8 mouse cellular contexts compared by ENCODE assay signal in the genomic region with DNA sequence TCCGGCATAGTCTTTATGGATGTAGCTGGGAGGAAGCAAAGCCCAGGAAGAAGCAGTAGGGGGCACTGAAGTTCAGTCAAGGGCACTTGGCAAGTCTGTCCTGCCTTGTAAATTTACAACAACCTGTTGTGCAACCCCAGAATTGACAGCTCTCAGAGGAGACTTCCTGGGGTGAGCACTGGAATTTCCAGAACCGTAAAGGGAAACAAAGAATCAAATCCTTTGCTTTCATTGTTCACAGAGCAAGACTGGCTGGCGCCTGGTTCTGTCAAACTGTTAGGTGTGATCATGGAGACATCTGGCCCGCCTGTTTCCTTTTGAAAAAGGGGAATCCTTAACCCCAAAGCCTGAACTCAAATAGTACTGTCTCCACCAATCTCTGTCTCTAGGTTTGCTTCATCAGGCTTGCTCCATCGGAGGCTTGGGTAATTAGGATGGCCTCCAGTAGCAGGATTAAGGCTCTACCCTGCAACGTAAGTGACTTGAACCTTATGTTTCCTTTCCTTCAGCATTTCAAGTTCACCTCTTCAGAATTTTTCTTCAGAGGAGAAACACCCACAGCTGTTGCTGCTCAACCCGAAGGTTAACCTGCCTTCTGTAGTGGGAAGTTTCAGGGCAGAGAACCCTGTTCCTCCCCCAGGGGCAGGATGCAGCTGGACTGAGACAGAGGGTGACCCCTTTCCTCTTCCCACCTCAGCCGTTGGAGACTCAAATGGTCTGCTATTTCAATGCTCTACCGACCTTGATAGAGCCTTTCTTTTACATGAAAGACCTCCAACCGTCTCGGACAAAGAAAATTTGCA. TPM values are rescaled to one million over a fixed set of nuclear protein-coding genes. Genes with fewer than 3 reads are reported as not detected.
DNase-seq lines count a peak whose midpoint lies in the region; ATAC-seq and TF ChIP-seq lines count a peak whose summit lies in the region.

No protein-coding gene starts in this region.

- no peak for DNase-seq in left cerebral cortex, adult 2 months (ENCODE audit: extremely low spot score in 1 of 2, low spot score in 2 of 2)
- DNase-seq in left cerebral cortex, postnatal 4 days, result no peak
- peak; percentile 77 for DNase-seq in adrenal gland, adult 2 months
- peak; percentile 59 for DNase-seq in large intestine, adult 2 months (ENCODE audit: low read depth, low spot score)
- DNase-seq in left cerebral cortex, postnatal 14 days (ENCODE audit: low spot score in 2 of 2), result no peak

- H3K4me1 ChIP-seq in heart, embryonic 14.5 days (ENCODE audit: control insufficient read depth in 2 of 2, insufficient read depth in 2 of 2, low read length in 2 of 2), result peaks cover 0 to 2% of the 10 kb centered on the region in 2 experiments; a peak in 2 of 4 replicates

- no peaks in the 10 kb centered on the region for H3K36me3 ChIP-seq in heart, embryonic 14.5 days (ENCODE audit: control insufficient read depth, insufficient read depth, low read length)

- H3K4me3 ChIP-seq in left cerebral cortex, adult 2 months, result no peak overlapping the region
- no peak overlapping the region for H3K4me3 ChIP-seq in heart, embryonic 14.5 days (ENCODE audit: control insufficient read depth in 1 of 2, insufficient read depth in 1 of 2, low read depth in 1 of 2, low read length in 2 of 2)

- no peaks in the 10 kb centered on the region for H3K9me3 ChIP-seq in heart, embryonic 14.5 days (ENCODE audit: control insufficient read depth, low read length)

- peak; percentile 42 for TF ChIP-seq CTCF in left cerebral cortex, adult 2 months (IDR thresholded peaks at IDR 0.05)

- H3K27me3 ChIP-seq in heart, embryonic 14.5 days (ENCODE audit: control insufficient read depth, insufficient read depth, low read length), result no peaks in the 10 kb centered on the region

- H3K9ac ChIP-seq in heart, embryonic 14.5 days (ENCODE audit: low read length), result no peak overlapping the region

- ATAC-seq in heart, embryonic 14.5 days (ENCODE audit: insufficient number of reproducible peaks, insufficient read depth, low FRiP score, low read depth), result peak; percentile 72
- peak; percentile 51; the same call in 1 of the 2 replicates for ATAC-seq in neutrophil, adult 5-6 weeks (ENCODE audit: extremely low read depth, insufficient number of reproducible peaks, low FRiP score, poor library complexity, severe bottlenecking)
- ATAC-seq in erythroid progenitor cell, adult 5-6 weeks (replicated peaks; ENCODE audit: low FRiP score, poor library complexity, severe bottlenecking), result no peak

- H3K4me2 ChIP-seq in heart, embryonic 14.5 days (ENCODE audit: low read length), result no peak overlapping the region

- WGBS in heart, embryonic 14.5 days, result 42% methylated on average over 11 of the region's 11 CpGs
- WGBS in large intestine, adult 2 months, result 17% methylated on average over 11 of the region's 11 CpGs

- no peak overlapping the region; the same call in 1 of the 2 replicates for H3K27ac ChIP-seq in left cerebral cortex, adult 2 months
- peak overlapping the region; percentile 24 to 33 for H3K27ac ChIP-seq in heart, embryonic 14.5 days (replicated peaks in 1 of 2; ENCODE audit: control insufficient read depth in 1 of 2, insufficient read depth in 1 of 2, low read depth in 2 of 2, low read length in 2 of 2)

- intact Hi-C loops in left cerebral cortex, adult 2 months (cut with DNase I), result loop anchor here (5.0 kb wide), 2 partner anchors 67 to 192 kb away; no protein-coding TSS in a partner anchor
- intact Hi-C loops in left cerebral cortex, postnatal 4 days (cut with DNase I), result no loop called here
- intact Hi-C loops in left cerebral cortex, postnatal 14 days (cut with DNase I), result loop anchor here (10.0 kb wide), 1 partner anchor 194 kb away; no protein-coding TSS in a partner anchor

RNA-seq across cellular contexts. Expression of a gene that starts 46.5 kb away (rescaled TPM):
- 1 to 10 TPM; 1.3 to 2.4 TPM for total RNA-seq in left cerebral cortex, adult 2 months (2021)
- 1 to 10 TPM; 1.7 to 2.2 TPM for total RNA-seq in left cerebral cortex, postnatal 4 days (2021)
- total RNA-seq in adrenal gland, adult 2 months (2021), result 10 to 100 TPM in 1 of 2 experiments, 1 to 10 TPM in 1; 5.1 to 14.2 TPM
- polyA plus RNA-seq in adrenal gland, adult 2 months (2012; rRNA removed), result 1.9 and 3.1 TPM in 2 replicates
- 0.23 and 0.30 TPM in 2 replicates for polyA plus RNA-seq in heart, embryonic 14.5 days (2014; fragmentation: Nextera tagmentation; extraction: Ambion mirVana)
- 9.3 and 17.4 TPM in 2 replicates for polyA plus RNA-seq in large intestine, adult 2 months (2012; rRNA removed)
- 2.4 and 2.5 TPM in 2 replicates for total RNA-seq in neutrophil, adult 5-6 weeks (2017)
- total RNA-seq in erythroid progenitor cell, adult 5-6 weeks (2015; ENCODE audit: low replicate concordance), result not detected in 2 replicates
- total RNA-seq in erythroid progenitor cell, adult 5-6 weeks (2017; ENCODE audit: low replicate concordance), result 1.3 and 1.4 TPM in 2 replicates
- total RNA-seq in left cerebral cortex, postnatal 14 days (2021), result 1 to 10 TPM; 1.1 to 2.2 TPM

Comparison
In these comparisons a context has a peak if more than half of its experiments do, and no peak if none do; other contexts are left out.
1. DNase-seq: peak in adrenal gland, adult 2 months (single experiment) and large intestine, adult 2 months (single experiment); none in left cerebral cortex, adult 2 months (0 of 2), left cerebral cortex, postnatal 4 days (single experiment) and left cerebral cortex, postnatal 14 days (0 of 2).